Mouse (Mus musculus) limb, embryonic 13.5 days (tissue): ENCODE measurements around the gene Sgca. TPM values are rescaled to one million over a fixed set of nuclear protein-coding genes. Genes with fewer than 3 reads are reported as not detected.

Source experiments
- ATAC-seq: fragments of 200-750 bp; cut with Nextera tagmentation; 2 replicates; pipeline ENCODE4 v1.8.0; 2017; ENCODE audit warnings: low read depth, moderate number of reproducible peaks, moderate TSS enrichment; ENCODE audit not compliant: low FRiP score
- H3K27ac ChIP-seq: fragments of 300-500 bp; sonication (generic); 2 replicates; pipeline ENCODE4 v1.5.1; 2015; ENCODE audit warnings: inconsistent platforms, mild to moderate bottlenecking, moderate library complexity
- H3K27me3 ChIP-seq: fragments of 300-500 bp; sonication (generic); 2 replicates; pipeline ENCODE4 v1.6.1; 2015; ENCODE audit warnings: mild to moderate bottlenecking, inconsistent platforms
- H3K36me3 ChIP-seq: fragments of 300-500 bp; sonication (generic); 2 replicates; pipeline ENCODE4 v1.6.1; 2015; ENCODE audit warnings: inconsistent platforms, mild to moderate bottlenecking, moderate library complexity
- H3K4me1 ChIP-seq: fragments of 300-500 bp; sonication (generic); 2 replicates; pipeline ENCODE4 v1.6.1; 2015; ENCODE audit warnings: inconsistent platforms
- H3K4me2 ChIP-seq: fragments of 300-500 bp; sonication (generic); replicated peaks from 2 replicates; pipeline ENCODE4 v1.6.1; 2015; ENCODE audit warnings: inconsistent platforms, mild to moderate bottlenecking, moderate library complexity
- H3K4me3 ChIP-seq: fragments of 300-500 bp; sonication (generic); 2 replicates; pipeline ENCODE4 v1.5.1; 2015; ENCODE audit warnings: moderate library complexity, mild to moderate bottlenecking, inconsistent platforms
- H3K9ac ChIP-seq: fragments of 300-500 bp; sonication (generic); 2 replicates; pipeline ENCODE4 v1.6.1; 2015; ENCODE audit warnings: mild to moderate bottlenecking, inconsistent platforms
- H3K9me3 ChIP-seq: fragments of 300-500 bp; sonication (generic); 2 replicates; pipeline ENCODE4 v1.6.1; 2016; ENCODE audit warnings: inconsistent platforms
- WGBS: fragments of 180-500 bp; shearing (Covaris S2); methylation state at CpG from one replicate; pipeline ENCODE4 v1.1.7; 2015; 5-methylcytosine and 5-hydroxymethylcytosine counted together
- polyA plus RNA-seq: library from polyadenylated mRNA; unstranded; fragments of >200 nt; fragmentation: Nextera tagmentation; extraction: Ambion mirVana; gene quantifications from 2 replicates; pipeline ENCODE4 v1.2.1, GENCODE M21; 2015

Sgca gene
- polyA plus RNA-seq, 1 experiment from 2014 or later, result 6.1 TPM

- no peak overlapping the region for H3K4me3 ChIP-seq
- no peaks in the 10 kb centered on the region for H3K9me3 ChIP-seq
- peak overlapping the region; percentile 26; the same call in 1 of the 2 replicates for H3K4me2 ChIP-seq
- H3K36me3 ChIP-seq, result no peaks in the 10 kb centered on the region
- no peak overlapping the region for H3K9ac ChIP-seq
- no peak for ATAC-seq
- H3K27me3 ChIP-seq, result no peaks in the 10 kb centered on the region
- 87% methylated on average over 9 of the region's 9 CpGs for WGBS
- H3K27ac ChIP-seq, result no peak overlapping the region; the same call in 1 of the 2 replicates
- H3K4me1 ChIP-seq, result peaks cover 25% of the 10 kb centered on the region
Measured at GRCm38 (mm10) chr11:94957693-94958064, 18.4 kb downstream of the Sgca start.

GRCm38 (mm10) chr11:94955103-94955502 lies 21.0 kb downstream of the Sgca start:
- peak; percentile 21; the same call in 1 of the 2 replicates for ATAC-seq
- Histone ChIP-seq H3K27me3 (no peaks in the 10 kb centered on the region), H3K36me3 (peaks cover 20% of the 10 kb centered on the region), H3K4me2 (peak overlapping the region; percentile 48), H3K9me3 (no peaks in the 10 kb centered on the region), H3K27ac (peak overlapping the region; percentile 74), H3K9ac (peak overlapping the region; percentile 35; the same call in 1 of the 2 replicates), H3K4me1 (peaks cover 28% of the 10 kb centered on the region), H3K4me3 (peak overlapping the region; percentile 29)
- WGBS, result 75% methylated on average over 9 of the region's 9 CpGs

- Histone ChIP-seq H3K4me3 (no peak overlapping the region), H3K9ac (no peak overlapping the region), H3K27ac (no peak overlapping the region), H3K4me2 (no peak overlapping the region), H3K36me3 (peaks cover 50% of the 10 kb centered on the region), H3K27me3 (no peaks in the 10 kb centered on the region), H3K9me3 (no peaks in the 10 kb centered on the region), H3K4me1 (0 out of 2 replicates have a peak, but pooled peaks cover 16% of the 10 kb centered on the region)
- no peak for ATAC-seq
- 26% methylated on average over 6 of the region's 6 CpGs for WGBS
Measured at GRCm38 (mm10) chr11:94952169-94952568, 24.0 kb downstream of the Sgca start.

GRCm38 (mm10) chr11:94945236-94945635 lies 30.9 kb downstream of the Sgca start:
- Histone ChIP-seq H3K9ac (peak overlapping the region; percentile 26; the same call in 1 of the 2 replicates), H3K27ac (peak overlapping the region; percentile 69), H3K36me3 (peaks cover 100% of the 10 kb centered on the region), H3K4me1 (peaks cover 7% of the 10 kb centered on the region; the same call in 1 of the 2 replicates), H3K27me3 (no peaks in the 10 kb centered on the region), H3K4me2 (no peak overlapping the region), H3K9me3 (no peaks in the 10 kb centered on the region), H3K4me3 (no peak overlapping the region)
- 87% methylated on average over 12 of the region's 12 CpGs for WGBS
- no peak for ATAC-seq

GRCm38 (mm10) chr11:94944295-94944694 lies 31.8 kb downstream of the Sgca start:
- ATAC-seq, result no peak
- H3K9ac ChIP-seq, result peak overlapping the region; percentile 0; the same call in 1 of the 2 replicates
- H3K27me3 ChIP-seq, result no peaks in the 10 kb centered on the region
- H3K4me1 ChIP-seq, result peaks cover 14% of the 10 kb centered on the region
- WGBS, result 27% methylated on average over 8 of the region's 8 CpGs
- H3K36me3 ChIP-seq, result peaks cover 100% of the 10 kb centered on the region
- H3K27ac ChIP-seq, result peak overlapping the region; percentile 69; the same call in 1 of the 2 replicates
- no peak overlapping the region for H3K4me3 ChIP-seq
- 0 out of 2 replicates have a peak overlapping the region, but pooled peaks have one; percentile 5 for H3K4me2 ChIP-seq
- no peaks in the 10 kb centered on the region for H3K9me3 ChIP-seq

GRCm38 (mm10) chr11:94943054-94943453 lies 33.1 kb downstream of the Sgca start:
- WGBS, result 87% methylated on average over 15 of the region's 15 CpGs

GRCm38 (mm10) chr11:94942282-94943023 lies 33.7 kb downstream of the Sgca start:
- Histone ChIP-seq H3K27ac (peak overlapping the region; percentile 58; the same call in 1 of the 2 replicates), H3K4me3 (no peak overlapping the region), H3K36me3 (peaks cover 93% of the 10 kb centered on the region), H3K27me3 (peaks cover 3% of the 10 kb centered on the region; the same call in 1 of the 2 replicates), H3K4me2 (peak overlapping the region; percentile 89), H3K9ac (peak overlapping the region; percentile 53), H3K4me1 (peaks cover 31% of the 10 kb centered on the region), H3K9me3 (no peaks in the 10 kb centered on the region)
- ATAC-seq, result no peak
- 53% methylated on average over 13 of the region's 13 CpGs for WGBS

More at GRCm38 (mm10) chr11:94943054-94943453, 33.1 kb downstream of the Sgca start:
- Histone ChIP-seq H3K36me3 (peaks cover 99% of the 10 kb centered on the region), H3K4me3 (no peak overlapping the region), H3K27me3 (peaks cover 3% of the 10 kb centered on the region; the same call in 1 of the 2 replicates), H3K27ac (peak overlapping the region; percentile 58; the same call in 1 of the 2 replicates), H3K9ac (peak overlapping the region; percentile 53), H3K9me3 (no peaks in the 10 kb centered on the region), H3K4me1 (peaks cover 25% of the 10 kb centered on the region), H3K4me2 (peak overlapping the region; percentile 7)
- ATAC-seq, result no peak

GRCm38 (mm10) chr11:94941776-94942175 lies 34.4 kb downstream of the Sgca start:
- peaks cover 31% of the 10 kb centered on the region for H3K4me1 ChIP-seq
- H3K9me3 ChIP-seq, result no peaks in the 10 kb centered on the region
- peak overlapping the region; percentile 89 for H3K4me2 ChIP-seq
- no peak overlapping the region; the same call in 1 of the 2 replicates for H3K9ac ChIP-seq
- H3K27me3 ChIP-seq, result peaks cover 3% of the 10 kb centered on the region; the same call in 1 of the 2 replicates
- peaks cover 87% of the 10 kb centered on the region for H3K36me3 ChIP-seq
- H3K27ac ChIP-seq, result peak overlapping the region; percentile 45; the same call in 1 of the 2 replicates
- no peak for ATAC-seq
- no peak overlapping the region for H3K4me3 ChIP-seq
- 82% methylated on average over 8 of the region's 8 CpGs for WGBS

GRCm38 (mm10) chr11:94941121-94941520 lies 35.0 kb downstream of the Sgca start:
- H3K27ac ChIP-seq, result peak overlapping the region; percentile 45; the same call in 1 of the 2 replicates
- H3K36me3 ChIP-seq, result peaks cover 80% of the 10 kb centered on the region
- peaks cover 35% of the 10 kb centered on the region for H3K4me1 ChIP-seq
- H3K4me3 ChIP-seq, result 0 out of 2 replicates have a peak overlapping the region, but pooled peaks have one; percentile 5
- H3K9me3 ChIP-seq, result no peaks in the 10 kb centered on the region
- peaks cover 3% of the 10 kb centered on the region; the same call in 1 of the 2 replicates for H3K27me3 ChIP-seq
- 47% methylated on average over 9 of the region's 9 CpGs for WGBS
- no peak for ATAC-seq
- H3K4me2 ChIP-seq, result peak overlapping the region; percentile 89
- H3K9ac ChIP-seq, result peak overlapping the region; percentile 27; the same call in 1 of the 2 replicates

- 12% methylated on average over 4 of the region's 4 CpGs for WGBS
- peaks cover 62% of the 10 kb centered on the region for H3K36me3 ChIP-seq
Measured at GRCm38 (mm10) chr11:94939280-94939679, 36.8 kb downstream of the Sgca start.

GRCm38 (mm10) chr11:94938296-94938695 lies 37.8 kb downstream of the Sgca start:
- Histone ChIP-seq H3K4me3 (peak overlapping the region; percentile 66), H3K27ac (peak overlapping the region; percentile 39), H3K36me3 (peaks cover 52% of the 10 kb centered on the region), H3K9ac (peak overlapping the region; percentile 90), H3K4me2 (peak overlapping the region; percentile 89), H3K9me3 (no peaks in the 10 kb centered on the region), H3K27me3 (peaks cover 3% of the 10 kb centered on the region; the same call in 1 of the 2 replicates), H3K4me1 (peaks cover 60% of the 10 kb centered on the region)
- ATAC-seq, result no peak
- WGBS, result 26% methylated on average over 9 of the region's 9 CpGs

More at GRCm38 (mm10) chr11:94939280-94939679, 36.8 kb downstream of the Sgca start:
- Histone ChIP-seq H3K9me3 (no peaks in the 10 kb centered on the region), H3K9ac (peak overlapping the region; percentile 50; the same call in 1 of the 2 replicates), H3K4me3 (peak overlapping the region; percentile 66), H3K27ac (0 out of 2 replicates have a peak overlapping the region, but pooled peaks have one; percentile 3), H3K27me3 (peaks cover 3% of the 10 kb centered on the region; the same call in 1 of the 2 replicates), H3K4me1 (peaks cover 50% of the 10 kb centered on the region), H3K4me2 (peak overlapping the region; percentile 89)
- ATAC-seq, result no peak

GRCm38 (mm10) chr11:94937787-94938186 lies 38.3 kb downstream of the Sgca start:
- H3K27ac ChIP-seq, result peak overlapping the region; percentile 39; the same call in 1 of the 2 replicates
- H3K4me1 ChIP-seq, result peaks cover 65% of the 10 kb centered on the region
- WGBS, result 3% methylated on average over 15 of the region's 15 CpGs
- peak overlapping the region; percentile 66 for H3K4me3 ChIP-seq
- no peaks in the 10 kb centered on the region for H3K9me3 ChIP-seq
- ATAC-seq, result no peak
- peak overlapping the region; percentile 90 for H3K9ac ChIP-seq
- H3K36me3 ChIP-seq, result peaks cover 47% of the 10 kb centered on the region
- H3K4me2 ChIP-seq, result peak overlapping the region; percentile 89
- H3K27me3 ChIP-seq, result peaks cover 3% of the 10 kb centered on the region; the same call in 1 of the 2 replicates
